Mouse (Mus musculus) lung, postnatal 14 days (tissue): Measurements from ENCODE around the gene Adgrl2.
A peak's percentile ranks its signal among the peaks of the same experiment; 100 is the strongest.

Source experiments
- DNase-seq: peaks from one replicate; pipeline ENCODE4 v3.0.0; 2021

Adgrl2 gene

GRCm38 (mm10) chr3:148990531-148991003 is at the start of gene Adgrl2:
Gene Adgrl2, minus strand, starts transcription at chr3:148990555.
- peak; percentile 66 for DNase-seq

- peak; percentile 39 for DNase-seq
Observed at GRCm38 (mm10) chr3:149038771-149039170, 48.4 kb upstream of the Adgrl2 start.

DNA sequence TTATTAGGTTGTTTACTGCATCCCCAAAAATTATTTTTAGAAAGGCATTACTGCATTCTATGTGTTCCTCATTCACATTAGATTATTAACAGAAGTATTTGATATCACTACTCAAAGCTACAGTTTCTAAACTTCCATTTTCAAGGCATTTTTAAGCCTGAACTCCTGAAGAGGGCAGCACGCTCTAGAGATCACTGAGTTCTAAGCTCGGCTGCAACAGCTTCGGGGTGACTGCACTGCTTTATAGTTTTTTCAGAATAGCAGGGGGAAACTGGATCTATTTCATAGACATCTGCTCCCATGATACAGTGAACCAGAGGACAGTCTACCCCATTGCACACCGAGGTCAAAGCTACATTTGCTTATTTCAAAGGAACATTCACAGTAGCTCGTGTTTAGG is 29.6 kb upstream of the Adgrl2 start:
- DNase-seq = no peak

- DNase-seq = no peak
Observed at GRCm38 (mm10) chr3:149009311-149009710, 19.0 kb upstream of the Adgrl2 start.

GRCm38 (mm10) chr3:149008634-149009023 is 18.3 kb upstream of the Adgrl2 start:
- no peak for DNase-seq

DNA sequence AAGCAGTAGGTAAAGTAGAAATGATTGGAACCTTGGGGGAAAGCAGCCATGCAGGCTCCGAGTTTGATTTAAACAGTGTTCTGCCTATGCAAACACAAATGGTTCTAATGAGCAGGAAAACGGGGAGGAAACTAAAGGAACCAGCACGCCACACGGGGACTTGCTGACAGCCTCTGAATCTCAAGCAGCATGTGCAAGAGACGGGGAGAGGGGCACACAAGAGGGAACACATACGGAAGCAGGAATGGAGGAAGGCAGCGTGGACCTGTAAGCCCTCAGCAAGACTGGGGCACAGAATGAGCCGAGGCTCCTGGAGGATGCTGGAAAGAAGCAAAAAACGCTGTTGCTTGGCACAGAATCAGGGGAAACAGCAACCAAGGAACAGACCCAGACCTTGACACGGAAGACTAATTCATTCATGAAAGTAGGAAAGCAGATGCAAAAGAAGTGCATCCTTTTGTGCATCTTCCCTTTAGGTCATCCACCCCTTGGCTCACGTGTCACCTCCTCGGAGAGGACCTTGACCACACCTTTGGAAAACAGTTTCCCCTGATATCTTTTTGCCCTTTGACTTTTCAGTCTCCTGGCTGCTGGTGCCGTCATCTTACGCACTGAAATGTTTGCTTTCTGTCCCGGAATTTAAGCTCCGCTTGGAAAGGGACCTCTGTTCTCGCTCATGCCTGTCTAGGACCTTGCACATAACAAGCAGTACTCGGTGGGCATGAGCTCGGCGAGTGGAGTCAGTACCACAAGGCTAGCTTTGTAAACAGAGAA is 17.7 kb upstream of the Adgrl2 start:
- DNase-seq = no peak

GRCm38 (mm10) chr3:149001364-149001763 is 11.0 kb upstream of the Adgrl2 start:
- DNase-seq = no peak

- no peak for DNase-seq
Observed at GRCm38 (mm10) chr3:148998661-148999060, 8.3 kb upstream of the Adgrl2 start.

GRCm38 (mm10) chr3:148991056-148991455 is 701 bp upstream of the Adgrl2 start:
- DNase-seq = no peak

GRCm38 (mm10) chr3:148989818-148990530 is 381 bp downstream of the Adgrl2 start:
- no peak for DNase-seq

GRCm38 (mm10) chr3:148988996-148989817 is 1.1 kb downstream of the Adgrl2 start:
- DNase-seq = peak; percentile 87

GRCm38 (mm10) chr3:148988293-148988995 is 1.9 kb downstream of the Adgrl2 start:
- peak; percentile 41 for DNase-seq

- peak; percentile 86 for DNase-seq
Observed at GRCm38 (mm10) chr3:148987591-148988292, 2.6 kb downstream of the Adgrl2 start.

GRCm38 (mm10) chr3:148986894-148987590 is 3.3 kb downstream of the Adgrl2 start:
- no peak for DNase-seq

GRCm38 (mm10) chr3:148986296-148986893 is 4.0 kb downstream of the Adgrl2 start:
- no peak for DNase-seq

DNA sequence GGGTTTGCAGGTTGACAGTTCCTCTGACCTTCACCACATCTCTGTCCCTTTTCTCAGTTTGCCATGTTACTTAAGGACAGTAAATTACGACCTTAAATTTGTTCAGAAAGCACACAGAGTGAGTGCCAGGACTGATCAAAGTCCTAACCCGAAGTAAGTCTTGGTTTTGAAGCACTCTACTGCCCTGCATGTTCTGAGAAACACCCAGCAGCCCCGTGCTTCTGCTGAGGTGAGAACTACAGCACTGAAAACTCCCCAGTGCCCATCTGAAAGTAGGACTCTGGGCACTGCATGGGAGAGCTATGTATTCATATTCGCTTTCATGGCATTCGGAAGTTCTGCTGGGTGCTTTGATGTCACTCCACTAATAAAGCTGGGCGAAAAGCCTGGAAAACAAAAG is 6.0 kb downstream of the Adgrl2 start:
- no peak for DNase-seq

- no peak for DNase-seq
Observed at GRCm38 (mm10) chr3:148982370-148982769, 8.0 kb downstream of the Adgrl2 start.

DNA sequence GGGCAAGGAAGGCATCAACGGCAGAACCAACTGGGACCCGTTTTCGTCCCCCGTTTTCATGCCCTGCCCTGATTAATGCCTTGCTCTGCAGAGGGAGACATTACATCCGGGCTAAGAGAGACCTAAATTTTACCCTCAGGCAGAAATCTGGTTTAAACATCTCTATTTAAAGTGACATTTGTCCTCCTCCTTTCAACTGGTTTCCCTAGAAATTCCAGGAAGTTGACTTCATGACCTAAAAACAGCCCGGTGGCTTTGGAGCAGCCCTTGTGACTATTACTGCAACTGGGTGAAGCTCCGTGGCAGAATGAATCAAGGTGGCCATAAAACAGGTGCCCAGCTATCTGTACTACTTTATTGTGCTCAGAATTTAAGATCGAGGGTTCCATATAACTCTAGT is 8.6 kb downstream of the Adgrl2 start:
- no peak for DNase-seq

- no peak for DNase-seq
Observed at GRCm38 (mm10) chr3:148978541-148978940, 11.8 kb downstream of the Adgrl2 start.

GRCm38 (mm10) chr3:148977838-148978237 is 12.5 kb downstream of the Adgrl2 start:
- no peak for DNase-seq

DNA sequence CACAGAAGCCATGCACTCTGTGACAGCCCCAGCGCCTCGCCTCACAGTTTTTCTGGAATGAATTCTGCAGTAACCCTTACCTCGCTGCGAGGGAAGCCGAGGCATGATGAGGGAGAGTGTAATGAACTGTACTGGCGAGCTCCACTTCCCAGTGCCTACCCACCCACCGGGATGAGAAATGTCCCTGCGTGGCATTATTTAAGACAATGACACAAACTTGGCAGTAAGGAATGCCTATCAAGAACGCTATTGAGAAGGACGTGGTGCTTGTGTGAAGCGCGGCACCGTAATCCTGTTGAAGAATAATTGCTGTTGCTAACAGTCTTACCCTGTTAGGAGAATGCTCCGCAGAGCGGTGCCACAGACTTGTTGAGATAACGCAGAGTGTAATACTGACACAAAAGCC is 13.2 kb downstream of the Adgrl2 start:
- no peak for DNase-seq
